In genomic region chr8:57538601-57539000, GRCm38 (mm10) we compare ENCODE assay signal across 27 mouse cellular contexts.
"Had no signal": no experiment of that assay in that cellular context is flagged by ENCODE, and none has a peak within 500 bp of the region (broad histone marks: within the 10 kb centered on the region; RNA-seq: fewer than 3 reads in every experiment).

No protein-coding gene starts in this region.

- H3K9me3 ChIP-seq: embryonic facial prominence, embryonic 10.5 days; embryonic facial prominence, embryonic 12.5 days; embryonic facial prominence, embryonic 13.5 days; embryonic facial prominence, embryonic 15.5 days; forebrain, embryonic 10.5 days; forebrain, embryonic 12.5 days; forebrain, embryonic 13.5 days; forebrain, embryonic 15.5 days had no signal

- ATAC-seq: forebrain, embryonic 13.5 days; forebrain, embryonic 14.5 days; forebrain, embryonic 15.5 days; forebrain, embryonic 16.5 days; forebrain, postnatal 0 days had no signal

- H3K9ac ChIP-seq: embryonic facial prominence, embryonic 12.5 days; embryonic facial prominence, embryonic 13.5 days; embryonic facial prominence, embryonic 15.5 days; forebrain, embryonic 12.5 days; forebrain, embryonic 13.5 days; forebrain, embryonic 15.5 days; forebrain, postnatal 0 days had no signal

- H3K36me3 ChIP-seq: forebrain, embryonic 15.5 days had no signal

- DNase-seq: cerebellum, adult 18-20 months; cerebellum, adult 2 months; cerebellum, adult 8-10 months; cerebellum, adult 9-10 months; cerebellum, adult 9-11 months; cerebellum, postnatal 10 days; cerebellum, postnatal 14 days; cerebellum, postnatal 36 days; embryo, embryonic 11 days; forebrain, postnatal 0 days; gastrocnemius, adult 2 months; gastrocnemius, postnatal 10 days; gastrocnemius, postnatal 14 days; gastrocnemius, postnatal 25 days; gastrocnemius, postnatal 36 days; heart, adult 18-20 months had no signal

- H3K4me2 ChIP-seq: embryonic facial prominence, embryonic 12.5 days; embryonic facial prominence, embryonic 13.5 days; embryonic facial prominence, embryonic 15.5 days; forebrain, embryonic 12.5 days; forebrain, embryonic 13.5 days; forebrain, embryonic 15.5 days had no signal

- H3K27me3 ChIP-seq: embryonic facial prominence, embryonic 12.5 days; embryonic facial prominence, embryonic 13.5 days; embryonic facial prominence, embryonic 15.5 days; forebrain, embryonic 12.5 days; forebrain, embryonic 13.5 days; forebrain, embryonic 15.5 days had no signal

- H3K4me3 ChIP-seq: embryonic facial prominence, embryonic 10.5 days; embryonic facial prominence, embryonic 12.5 days; embryonic facial prominence, embryonic 13.5 days; embryonic facial prominence, embryonic 15.5 days; erythroblast, embryonic 14.5 days; forebrain, embryonic 10.5 days; forebrain, embryonic 12.5 days; forebrain, embryonic 13.5 days; forebrain, embryonic 15.5 days; gastrocnemius, adult 2 months had no signal

- H3K4me1 ChIP-seq: embryonic facial prominence, embryonic 15.5 days; forebrain, embryonic 10.5 days; forebrain, embryonic 12.5 days; forebrain, embryonic 13.5 days; forebrain, embryonic 15.5 days had no signal

- H3K27ac ChIP-seq: embryonic facial prominence, embryonic 10.5 days; embryonic facial prominence, embryonic 12.5 days; embryonic facial prominence, embryonic 13.5 days; embryonic facial prominence, embryonic 15.5 days; forebrain, embryonic 10.5 days; forebrain, embryonic 12.5 days; forebrain, embryonic 13.5 days; forebrain, embryonic 15.5 days; gastrocnemius, adult 2 months had no signal
